Mouse (Mus musculus) naive thymus-derived CD4-positive, alpha-beta T cell, adult 2 months (primary cell): ENCODE measurements around the gene Pinlyp.
"Not testable (repeated sequence)": the region's sequence is repeated elsewhere in the genome, so short reads cannot be mapped to it uniquely, and the experiment has no call there.

Experiments used
- DNase-seq: peaks from one replicate; pipeline ENCODE4 v3.0.0-alpha.2; 2011; ENCODE audit warnings: low read depth

Gene Pinlyp

GRCm38 (mm10) chr7:24524978-24525377, 20.9 kb downstream of the Pinlyp start:
- no peak for DNase-seq

- no peak for DNase-seq
Observed at GRCm38 (mm10) chr7:24523723-24524122, 22.2 kb downstream of the Pinlyp start.

DNA sequence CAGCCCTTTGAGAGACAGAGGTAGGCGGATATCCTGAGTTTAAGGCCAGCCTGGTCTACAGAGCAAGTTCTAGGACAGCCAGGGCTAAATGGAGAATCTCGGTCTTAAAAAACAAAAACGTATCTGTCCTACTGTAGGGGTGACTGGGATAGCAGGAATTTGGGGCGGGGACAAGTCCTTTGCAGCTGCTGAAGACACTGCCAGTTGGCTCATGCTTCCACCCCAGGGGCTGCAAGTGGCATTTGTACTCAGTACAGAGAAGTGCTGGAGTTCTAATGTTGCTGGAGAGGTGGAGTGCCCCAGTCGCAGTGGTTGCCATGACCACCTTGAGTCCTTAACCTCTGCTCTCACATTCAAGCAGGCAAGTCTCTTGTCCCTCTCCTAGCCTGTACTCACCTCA, 23.1 kb downstream of the Pinlyp start:
- no peak for DNase-seq

DNA sequence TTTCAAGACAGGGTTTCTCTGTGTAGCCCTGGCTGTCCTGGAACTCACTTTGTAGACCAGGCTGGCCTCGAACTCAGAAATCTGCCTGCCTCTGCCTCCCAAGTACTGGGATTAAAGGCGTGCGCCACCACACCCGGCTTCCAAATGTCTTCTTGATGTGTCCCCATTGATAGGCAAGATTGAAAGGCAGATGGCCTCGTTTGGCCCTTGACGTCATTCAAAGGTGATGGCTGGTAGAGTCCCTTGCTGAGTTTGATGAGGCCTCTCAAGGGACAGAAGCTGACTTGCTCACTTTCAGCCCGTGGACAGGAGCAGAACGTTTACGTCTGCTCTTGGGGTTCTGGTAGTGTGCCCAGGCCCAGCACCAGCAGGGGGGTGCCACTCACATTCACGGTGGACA, 25.9 kb downstream of the Pinlyp start:
- not testable (repeated sequence) for DNase-seq

DNA sequence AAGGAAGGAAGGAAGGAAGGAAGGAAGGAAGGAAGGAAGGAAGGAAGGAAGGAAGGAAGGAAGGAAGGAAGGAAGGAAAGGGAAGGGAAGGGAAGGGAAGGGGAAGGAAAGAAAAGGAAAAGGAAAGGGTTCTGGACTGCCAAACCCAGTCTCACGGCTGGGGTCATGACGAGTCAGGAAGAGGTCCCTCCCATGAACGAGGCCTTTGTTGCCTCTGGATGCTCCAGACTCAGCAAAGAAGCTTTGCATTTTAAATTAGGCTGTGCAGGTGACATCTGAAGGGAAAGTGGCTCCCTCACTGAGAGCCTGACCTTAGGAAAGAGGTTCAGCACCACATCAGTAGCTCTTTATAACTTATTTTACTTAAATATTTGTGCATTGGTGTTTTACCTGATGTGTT, 26.8 kb downstream of the Pinlyp start:
- DNase-seq = no peak

- DNase-seq = no peak
Observed at GRCm38 (mm10) chr7:24517654-24518053, 28.3 kb downstream of the Pinlyp start.

DNA sequence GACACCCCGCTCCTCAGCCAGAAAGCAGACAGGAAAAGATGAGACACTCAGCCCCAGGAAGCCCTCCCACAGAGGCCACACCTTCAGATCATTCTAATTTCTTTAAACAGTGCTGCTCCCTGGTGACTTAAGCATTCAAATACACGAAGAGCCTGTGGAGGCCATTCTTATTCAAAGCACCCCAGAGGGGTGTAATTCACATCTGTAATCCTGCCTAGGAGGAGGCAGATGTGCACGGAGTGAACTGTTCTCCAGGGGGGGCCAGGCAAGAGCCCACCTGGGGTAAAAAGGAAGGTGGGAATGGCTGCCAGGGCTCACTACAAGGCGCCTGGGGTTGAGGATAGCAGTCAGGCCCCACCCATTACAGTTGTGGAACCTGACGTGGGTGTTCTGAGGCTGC, 28.8 kb downstream of the Pinlyp start:
- no peak for DNase-seq

GRCm38 (mm10) chr7:24516319-24516718, 29.6 kb downstream of the Pinlyp start:
- not testable (repeated sequence) for DNase-seq

DNA sequence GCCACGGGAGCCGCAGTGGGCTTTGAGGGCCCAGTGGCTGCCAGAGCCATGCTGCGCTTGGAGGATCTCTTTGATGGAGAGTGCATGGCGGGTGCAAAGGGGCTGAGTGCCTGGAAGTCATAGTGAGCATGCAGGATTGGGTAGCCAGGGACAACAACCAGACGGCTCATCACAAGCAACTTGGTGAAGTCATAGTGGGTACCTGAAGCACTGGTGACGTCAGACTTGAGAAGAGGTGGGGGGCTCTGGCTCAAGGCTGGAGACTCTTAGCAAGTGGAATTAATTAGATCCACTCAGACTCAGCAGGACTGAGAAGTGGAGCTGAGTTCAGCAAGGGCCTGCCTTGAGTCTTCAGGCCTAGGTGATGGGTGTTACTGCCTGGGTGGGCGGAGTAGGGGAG, 33.6 kb downstream of the Pinlyp start, which contains the start of gene AC161166.1:
Gene AC161166.1 (minus strand): TSS at position 101 of the 400 bp plus-strand sequence.
- DNase-seq = no peak

- DNase-seq = no peak
Observed at GRCm38 (mm10) chr7:24507726-24508114, 38.2 kb downstream of the Pinlyp start.

- peak; percentile 56 for DNase-seq
Observed at GRCm38 (mm10) chr7:24506838-24507725, 38.8 kb downstream of the Pinlyp start, which contains the start of gene Zfp428. Gene Zfp428 (plus strand): TSS chr7:24507006.

- no peak for DNase-seq
Observed at GRCm38 (mm10) chr7:24506476-24506837, 39.5 kb downstream of the Pinlyp start.

DNA sequence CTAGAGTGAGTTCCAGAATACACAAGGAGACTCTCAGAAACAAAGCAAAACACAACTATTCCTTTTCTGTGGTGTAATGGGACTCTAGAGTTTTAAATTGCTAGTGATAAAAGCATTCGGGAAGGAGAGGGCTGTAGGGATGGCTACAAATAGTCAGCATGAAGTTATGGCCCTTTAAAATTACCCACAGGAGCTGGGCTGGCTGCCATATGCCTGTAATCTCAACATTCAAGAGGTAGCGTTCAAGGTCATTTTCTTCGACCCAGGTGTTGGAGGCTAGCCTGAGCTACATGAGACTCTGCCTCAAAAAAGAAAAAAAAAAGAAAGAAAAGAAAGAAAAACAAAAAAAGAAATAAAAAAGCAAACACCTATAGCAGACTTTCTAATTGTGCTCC, 39.9 kb downstream of the Pinlyp start:
- no peak for DNase-seq

DNA sequence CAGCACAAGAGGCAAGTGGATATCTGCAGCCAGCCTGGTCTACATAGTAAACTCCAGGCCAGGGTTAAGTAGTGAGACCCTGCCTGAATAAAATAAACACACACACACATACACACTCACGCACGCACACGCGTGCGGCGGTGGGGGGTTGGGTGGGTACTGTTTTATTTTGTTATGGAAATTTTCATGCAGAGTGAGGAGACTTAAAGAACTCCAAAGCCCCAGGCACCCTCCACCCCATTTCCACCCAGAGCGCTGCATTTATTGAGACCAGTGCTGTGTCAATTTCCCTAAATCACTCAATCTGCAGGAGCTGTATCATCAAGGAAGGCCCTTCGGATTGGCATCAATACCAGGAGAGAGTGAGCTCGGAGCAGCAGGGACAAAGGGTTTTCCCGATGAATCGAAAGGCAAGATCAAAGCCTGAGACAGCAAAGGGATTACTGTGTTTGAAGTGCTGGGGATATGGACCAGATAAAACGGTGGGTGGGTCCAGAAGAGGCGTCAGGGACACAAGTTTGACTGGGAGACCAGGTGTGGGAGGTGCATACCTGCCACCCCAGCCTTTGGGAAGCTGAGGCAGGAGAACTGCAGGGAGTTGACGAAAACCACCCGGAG, 40.4 kb downstream of the Pinlyp start:
- no peak for DNase-seq

- DNase-seq = no peak
Observed at GRCm38 (mm10) chr7:24504868-24505267, 41.0 kb downstream of the Pinlyp start.

- no peak for DNase-seq
Observed at GRCm38 (mm10) chr7:24504004-24504403, 41.9 kb downstream of the Pinlyp start.

GRCm38 (mm10) chr7:24501492-24501891, 44.4 kb downstream of the Pinlyp start:
- no peak for DNase-seq

GRCm38 (mm10) chr7:24500929-24501328, 45.0 kb downstream of the Pinlyp start:
- peak; percentile 61 for DNase-seq

DNA sequence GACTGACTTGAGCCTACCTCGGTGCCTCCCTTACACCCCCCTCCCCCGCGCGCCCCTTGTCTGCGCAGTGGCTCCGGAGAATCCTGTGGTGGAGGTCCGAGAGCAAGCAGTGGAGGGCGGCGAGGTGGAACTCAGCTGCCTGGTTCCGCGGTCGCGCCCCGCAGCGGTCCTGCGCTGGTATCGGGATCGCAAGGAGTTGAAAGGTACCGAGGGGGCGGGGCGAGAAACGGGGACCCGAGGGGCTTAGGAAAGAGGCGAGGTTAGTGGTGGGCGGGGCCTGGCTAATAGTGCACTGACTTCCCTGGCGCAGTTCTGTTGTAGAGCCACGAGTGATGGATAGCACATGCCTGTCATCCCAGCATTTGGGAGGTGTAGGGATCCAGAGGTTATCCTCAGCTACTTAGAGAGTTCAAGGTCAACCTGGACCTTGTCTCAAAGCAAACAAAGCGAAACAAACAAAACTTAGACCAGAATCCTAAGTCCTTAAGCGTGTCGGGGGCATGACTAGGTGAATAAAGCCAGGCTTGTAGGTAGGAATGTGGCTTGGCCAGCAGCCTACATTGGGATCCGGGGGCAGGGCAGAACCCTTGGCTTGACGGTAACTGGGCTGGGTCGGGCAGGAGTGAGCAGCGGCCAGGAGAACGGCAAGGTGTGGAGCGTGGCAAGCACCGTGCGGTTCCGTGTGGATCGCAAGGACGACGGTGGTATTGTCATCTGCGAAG, 45.9 kb downstream of the Pinlyp start:
- DNase-seq = no peak
